Mouse (Mus musculus) cerebellum, postnatal 36 days (tissue): ENCODE results near the gene Selenom.

Source experiments
- DNase-seq, 2 experiments: peaks; one replicate each; pipeline ENCODE4 v3.0.0; 2021 to 2022; ENCODE audit warnings: mixed read lengths in 2 of 2

Selenom gene

GRCm38 (mm10) chr11:3514529-3515054 is at the start of gene Selenom:
TSS of gene Selenom (plus strand) at chr11:3514684.
- peak; percentile 93 to 97 for DNase-seq

DNA sequence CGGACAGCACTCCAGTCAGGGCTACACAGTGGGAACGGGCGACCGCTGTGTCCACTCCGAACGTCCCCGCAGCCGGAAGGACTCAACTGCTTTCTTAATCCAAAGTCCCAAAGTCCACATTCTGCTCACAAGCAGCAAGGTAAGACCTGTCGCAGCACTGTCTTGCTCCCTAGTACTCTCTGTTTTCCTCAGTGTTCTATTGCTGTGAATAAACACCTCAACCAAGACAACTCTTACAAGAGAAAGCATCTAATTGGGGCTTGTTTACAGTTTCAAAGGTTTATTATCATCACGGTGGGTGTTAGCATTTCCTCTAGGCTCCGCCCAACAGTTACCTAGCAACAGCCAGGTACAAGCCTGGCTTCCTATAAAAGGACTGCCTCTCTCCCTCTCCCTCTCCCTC is 43.0 kb upstream of the Selenom start:
- no peak for DNase-seq

DNA sequence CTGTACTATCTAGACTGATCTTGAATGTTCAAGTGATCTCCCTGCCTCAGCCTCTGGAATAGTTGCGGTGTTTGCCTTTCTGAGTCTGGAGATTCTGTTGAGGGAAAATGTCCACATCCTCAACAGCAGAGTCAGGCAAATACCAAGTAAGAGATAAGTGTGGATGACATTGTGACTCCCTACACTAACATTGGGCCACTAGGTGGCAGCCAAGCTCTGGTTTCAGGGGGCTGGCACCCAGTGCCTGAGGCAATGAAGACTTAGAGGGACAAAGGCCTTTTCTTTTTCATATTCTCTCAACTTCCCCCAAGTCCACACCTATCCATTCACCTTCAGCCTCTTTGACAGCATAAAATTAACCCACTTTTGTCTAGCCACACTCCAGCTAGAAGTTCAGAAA is 42.0 kb upstream of the Selenom start:
- DNase-seq: peak; percentile 92 to 93

DNA sequence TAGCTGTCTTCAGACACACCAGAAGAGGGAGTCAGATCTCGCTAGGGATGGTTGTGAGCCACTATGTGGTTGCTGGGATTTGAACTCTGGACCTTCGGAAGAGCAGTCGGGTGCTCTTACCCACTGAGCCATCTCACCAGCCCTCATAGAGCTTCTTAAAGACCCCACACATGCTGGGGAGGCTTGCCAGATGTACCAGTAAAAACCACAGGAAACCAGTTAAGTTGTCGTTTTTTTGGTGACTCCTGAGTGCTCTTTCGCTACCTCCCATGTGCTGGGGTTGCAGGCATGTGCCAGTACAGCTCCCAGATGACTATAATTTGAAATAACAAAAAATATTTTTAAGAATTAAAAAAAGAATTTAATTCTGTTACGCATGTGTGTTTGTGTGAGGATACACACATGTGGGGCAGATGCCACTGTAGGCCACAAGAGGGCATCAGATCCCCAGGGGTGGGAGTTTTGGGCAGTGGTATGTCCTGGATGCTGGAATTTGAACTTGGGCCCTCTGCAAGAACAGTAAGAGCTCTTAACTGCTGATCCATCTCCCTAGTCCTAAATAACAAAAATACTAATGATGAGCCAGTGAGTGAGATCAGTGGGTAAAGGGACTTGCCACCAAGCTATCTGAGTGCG is 39.9 kb upstream of the Selenom start:
- DNase-seq: no peak

GRCm38 (mm10) chr11:3475489-3475888 is 39.0 kb upstream of the Selenom start:
- DNase-seq: no peak

DNA sequence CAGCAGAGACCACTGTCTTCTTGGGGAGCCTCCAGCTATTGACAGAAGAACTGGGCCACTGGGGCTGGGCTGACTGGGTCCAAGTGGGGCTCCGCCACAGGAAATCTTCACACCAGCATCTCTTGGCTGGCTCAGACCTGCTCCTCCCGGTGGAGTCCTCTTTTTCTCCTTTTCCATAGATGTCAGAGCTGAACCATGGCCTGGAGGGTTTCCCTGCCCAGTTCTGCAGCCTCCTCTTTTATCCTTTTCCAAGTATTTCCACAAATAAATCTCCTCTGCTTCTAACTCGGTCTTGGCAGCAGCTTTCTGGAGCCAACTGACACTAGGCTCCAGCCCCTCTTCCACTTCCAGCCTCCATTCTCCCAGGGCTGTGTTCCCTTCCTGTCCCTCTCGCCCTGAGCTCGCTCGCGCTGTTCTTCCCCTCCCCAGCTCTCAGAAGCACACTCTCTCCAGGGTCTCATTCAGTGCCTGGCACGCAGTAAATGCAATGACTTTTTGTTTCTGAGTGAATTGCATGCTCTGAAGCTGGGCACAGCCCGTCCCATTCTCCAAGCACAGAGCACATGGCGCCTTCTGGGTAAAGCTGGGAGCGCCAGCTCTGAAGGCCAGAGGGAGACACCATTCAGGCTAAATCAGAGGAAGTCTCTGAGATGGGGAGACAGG is 30.4 kb upstream of the Selenom start:
- no peak for DNase-seq

DNA sequence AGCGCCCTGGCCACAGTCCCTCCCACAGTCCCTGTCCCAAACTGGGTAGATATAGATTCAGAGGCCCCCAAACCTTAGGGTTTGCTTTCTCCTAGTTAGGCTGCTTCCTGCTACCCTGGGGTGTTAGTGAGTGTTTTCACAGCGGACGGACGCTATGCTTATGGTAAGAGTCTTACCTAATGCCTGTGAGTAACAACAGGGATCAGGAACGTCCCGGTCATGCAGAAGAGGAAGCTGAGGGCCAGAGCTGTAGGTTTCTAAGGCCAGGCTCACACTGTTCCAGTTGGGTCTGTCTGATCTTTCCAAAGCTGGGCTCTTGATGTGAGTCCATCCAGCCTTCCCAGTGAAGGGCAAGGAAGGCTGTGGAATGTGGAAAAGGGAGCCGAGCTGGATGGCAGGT is 28.1 kb upstream of the Selenom start:
- no peak for DNase-seq

DNA sequence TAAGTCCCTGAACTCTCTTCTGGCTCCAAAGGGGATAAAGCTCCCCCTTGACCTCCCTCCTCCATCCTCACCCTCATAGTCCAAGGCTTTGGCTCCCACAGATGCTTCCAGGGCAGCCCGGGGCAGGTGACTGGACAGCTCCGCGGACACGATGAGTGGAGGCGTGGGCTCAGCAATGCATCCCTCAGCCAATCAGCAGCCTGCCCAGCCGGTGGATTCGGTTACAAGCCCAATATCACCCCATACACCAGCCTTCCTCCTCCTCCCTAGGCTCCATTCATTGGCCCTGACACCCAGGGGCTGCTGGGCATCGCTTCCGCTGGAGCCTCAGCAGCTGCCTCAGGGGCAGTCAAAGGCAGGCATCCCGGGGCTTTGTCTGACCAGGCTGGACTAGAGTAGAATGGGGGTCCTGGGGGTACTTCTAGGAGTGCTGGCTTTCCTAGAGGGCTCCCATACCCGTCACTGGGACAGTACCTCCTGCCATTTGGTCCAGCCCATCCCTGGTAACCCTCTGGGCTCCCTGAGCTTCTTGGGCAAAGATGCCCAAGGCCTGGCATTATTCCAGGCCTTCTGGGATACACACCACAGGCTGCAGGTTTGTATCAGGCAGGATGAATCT is 26.4 kb upstream of the Selenom start, which contains the start of gene Pla2g3:
Gene Pla2g3, plus strand, starts transcription at position 333 of the 619 bp plus-strand sequence.
- DNase-seq: peak; percentile 31 to 43

GRCm38 (mm10) chr11:3489036-3489435 is 25.4 kb upstream of the Selenom start:
- no peak for DNase-seq

DNA sequence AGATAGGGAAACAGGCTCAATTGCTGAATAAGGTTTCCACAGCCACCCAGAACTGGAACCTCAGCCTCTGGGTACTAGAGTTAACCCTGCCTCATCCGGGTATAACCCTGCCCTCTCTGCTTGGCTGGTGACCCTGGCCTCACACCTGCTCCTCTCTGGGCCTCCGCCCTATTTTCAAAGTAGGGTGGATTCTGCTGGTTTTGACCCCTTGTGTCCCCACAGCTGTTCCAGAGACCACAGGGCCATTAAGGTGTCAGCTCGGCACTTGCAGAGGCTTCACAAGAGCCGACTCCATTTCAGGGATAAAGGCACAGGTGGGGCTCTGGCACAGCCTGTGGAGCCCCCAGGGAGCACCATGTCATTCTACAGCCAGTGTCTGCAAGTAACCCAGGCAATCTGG is 21.7 kb upstream of the Selenom start:
- DNase-seq: no peak

DNA sequence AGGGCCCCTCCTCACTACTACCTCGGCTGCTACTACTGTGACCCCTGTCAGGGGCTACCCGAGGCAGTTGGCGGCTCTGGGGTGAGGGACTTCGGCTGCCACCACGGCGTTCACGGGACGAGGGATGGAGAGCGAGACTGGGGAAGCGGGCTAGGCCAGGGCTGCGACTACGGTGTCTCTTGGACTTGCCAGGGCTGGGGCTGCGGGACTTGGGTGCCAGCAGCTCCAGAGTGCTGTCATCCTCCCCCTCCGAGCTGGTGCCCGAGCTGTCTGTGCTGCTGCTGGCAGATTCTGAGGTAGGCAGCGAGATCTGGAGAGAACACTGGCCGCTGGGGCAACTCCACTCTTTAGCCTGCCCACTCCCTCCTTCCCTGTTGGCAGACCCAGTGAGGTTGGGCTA is 19.6 kb upstream of the Selenom start:
- DNase-seq: no peak

DNA sequence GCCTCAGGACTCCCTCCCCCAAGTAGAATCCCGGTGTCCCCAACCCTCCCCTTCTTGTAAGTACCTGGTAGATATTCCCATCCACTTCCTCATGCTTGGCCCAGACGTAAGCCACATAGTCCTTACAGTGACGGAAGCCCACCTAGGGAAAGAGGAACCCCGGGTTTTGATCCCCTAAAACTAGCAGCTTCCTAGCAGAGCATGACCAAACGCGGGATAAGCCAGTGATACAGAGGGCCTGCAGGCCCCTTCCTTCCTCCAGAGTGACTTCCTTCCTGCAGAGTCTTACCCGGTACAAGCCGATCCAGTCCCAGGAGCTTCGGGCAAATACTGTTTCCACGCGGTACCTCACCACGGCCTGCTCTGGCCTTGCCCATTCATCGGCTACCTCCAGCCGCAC is 19.0 kb upstream of the Selenom start:
- DNase-seq: no peak

DNA sequence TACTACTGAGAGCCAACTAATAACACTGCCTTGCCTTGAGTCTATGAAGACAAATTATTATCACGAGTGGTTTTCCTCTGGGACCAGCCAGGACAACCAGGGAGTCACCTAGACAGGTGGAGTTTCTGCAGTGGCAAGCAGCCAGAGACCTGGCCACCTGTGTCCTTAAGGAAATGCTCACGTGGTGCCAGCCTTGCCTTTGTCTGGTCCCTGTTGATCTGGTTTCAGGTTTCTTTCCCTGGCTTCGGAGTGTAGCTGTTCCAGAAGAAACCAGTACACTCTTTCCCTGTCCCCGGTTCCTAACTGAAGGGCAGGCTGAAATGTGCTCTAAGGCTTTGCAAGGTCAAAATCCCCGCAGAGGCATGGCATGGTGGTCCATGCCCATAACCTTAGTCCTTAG is 17.7 kb upstream of the Selenom start:
- DNase-seq: peak in 1 of 2 experiments; percentile 36

- DNase-seq: no peak
Observed at GRCm38 (mm10) chr11:3497296-3497695, 17.2 kb upstream of the Selenom start.

GRCm38 (mm10) chr11:3502057-3502456 is 12.4 kb upstream of the Selenom start:
- no peak for DNase-seq

GRCm38 (mm10) chr11:3502459-3503072 is 11.9 kb upstream of the Selenom start:
- peak; percentile 58 for DNase-seq

DNA sequence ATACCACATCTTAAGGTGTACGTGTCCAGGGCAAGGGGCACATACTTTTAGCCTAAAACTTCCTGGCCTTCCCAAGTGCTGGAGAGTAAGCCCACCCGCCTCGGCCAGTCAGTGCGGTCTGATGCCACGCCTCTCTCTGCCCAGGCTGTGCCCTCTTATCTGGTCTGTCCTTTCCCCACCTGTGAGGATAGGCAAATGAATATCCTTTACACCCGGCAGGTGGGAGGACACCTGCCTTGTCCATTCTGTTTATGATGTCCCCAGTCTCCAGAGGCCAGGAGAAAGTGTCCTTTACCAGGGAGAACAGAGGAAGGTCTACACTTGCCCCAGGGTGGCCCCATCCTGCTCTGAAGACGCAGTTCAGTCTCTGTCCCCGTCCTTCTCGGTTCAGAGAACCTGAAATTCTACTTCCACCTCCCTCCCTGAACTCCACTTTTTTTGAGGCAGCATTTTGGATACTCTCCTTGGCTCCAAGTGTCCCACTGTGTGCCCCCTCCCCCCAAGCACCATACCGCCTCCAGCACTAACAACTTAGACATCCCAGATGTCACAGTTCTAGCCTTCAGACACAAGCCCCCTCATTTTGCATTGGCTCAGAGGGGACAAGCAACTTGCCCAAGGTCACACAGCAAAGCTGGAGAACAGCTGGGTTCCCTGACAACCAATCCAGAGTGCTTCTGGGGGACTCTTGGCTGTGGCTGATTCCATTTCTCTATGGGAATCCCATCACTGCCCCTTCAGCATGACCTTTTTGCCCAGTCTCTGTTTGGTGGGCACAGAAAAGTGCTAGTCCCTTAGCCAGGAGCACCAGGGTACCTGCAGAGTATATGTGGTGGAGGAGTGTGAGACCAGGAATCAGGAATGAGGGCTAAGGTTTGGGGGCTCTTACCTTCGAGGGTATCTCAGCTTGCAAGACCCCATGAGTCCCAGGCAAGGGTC is 10.5 kb upstream of the Selenom start:
- DNase-seq: peak in 1 of 2 experiments; percentile 38

- peak in 1 of 2 experiments; percentile 17 for DNase-seq
Observed at GRCm38 (mm10) chr11:3508226-3508625, 6.3 kb upstream of the Selenom start.

DNA sequence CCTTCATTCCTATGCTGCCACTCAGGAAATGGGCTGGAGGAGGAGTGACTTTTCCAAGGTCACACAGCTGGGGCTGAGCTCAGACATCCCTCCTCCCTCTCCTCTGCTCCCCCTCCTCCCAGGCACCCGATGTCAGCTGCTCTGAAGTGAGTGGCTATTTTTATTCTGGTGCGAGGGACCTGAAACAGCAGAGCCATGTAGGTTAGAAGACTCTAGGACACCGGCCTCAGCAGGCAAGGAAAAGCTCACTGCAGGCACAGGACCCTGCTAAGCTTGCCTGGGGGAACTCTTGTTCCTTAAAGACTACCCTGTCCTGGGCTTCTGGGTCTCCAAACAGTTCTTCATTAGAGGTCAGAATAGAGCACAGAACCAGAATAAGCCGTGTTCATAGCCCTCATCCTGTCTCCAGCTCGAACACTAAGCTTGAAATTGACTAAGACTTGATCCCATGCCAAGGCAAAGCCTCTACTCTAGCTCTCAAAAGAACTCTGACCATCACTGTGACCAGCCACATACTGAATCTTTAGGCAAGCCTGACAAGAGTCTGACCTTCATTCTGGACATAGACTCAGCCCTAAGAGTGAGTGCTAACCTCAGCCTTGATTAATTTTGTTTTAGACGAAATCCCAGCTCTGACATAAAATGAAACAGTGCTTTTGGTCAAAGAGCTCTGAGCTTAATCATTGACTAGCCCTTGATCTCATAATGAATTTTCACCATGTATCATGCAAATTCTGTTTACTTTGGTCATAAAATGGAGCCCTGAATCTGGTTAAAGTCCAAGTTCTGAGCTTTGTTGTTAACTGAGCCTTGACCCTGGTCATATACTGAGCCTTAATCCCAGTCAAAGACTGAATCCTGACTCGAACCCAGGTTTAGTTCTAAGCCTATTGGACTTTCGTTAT is 5.1 kb upstream of the Selenom start:
- no peak for DNase-seq

- no peak for DNase-seq
Observed at GRCm38 (mm10) chr11:3510321-3510720, 4.2 kb upstream of the Selenom start.

DNA sequence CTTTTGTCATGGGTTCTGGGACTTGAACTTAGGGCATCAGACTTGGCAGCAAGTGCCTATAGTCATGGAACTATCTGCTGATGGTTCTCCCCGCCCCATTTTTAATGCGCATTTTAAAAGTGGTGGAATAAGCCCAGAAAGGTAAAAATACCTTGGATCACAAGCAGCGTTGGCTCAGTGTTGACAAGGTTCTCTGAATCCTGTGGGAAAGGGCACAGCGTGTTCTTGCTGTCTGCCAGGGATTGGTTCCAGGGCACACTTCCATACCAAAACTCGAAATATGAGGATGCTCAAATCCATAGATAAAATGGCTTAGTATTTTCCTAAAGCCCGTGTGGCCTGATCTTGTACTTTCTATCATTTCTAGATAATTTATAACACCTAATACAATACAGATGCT is 1.2 kb upstream of the Selenom start:
- peak; percentile 50 to 78 for DNase-seq
